Mouse (Mus musculus) intestine, embryonic 16.5 days (tissue): ENCODE data around the gene Rnf169. TPM values are rescaled to one million over a fixed set of nuclear protein-coding genes. Genes with fewer than 3 reads are reported as not detected.

Source experiments
- ATAC-seq: fragments of 200-750 bp; cut with Nextera tagmentation; 2 replicates; pipeline ENCODE4 v1.8.0; 2017; ENCODE audit warnings: moderate TSS enrichment, moderate library complexity
- H3K27ac ChIP-seq: fragments of 300-500 bp; sonication (generic); 2 replicates; pipeline ENCODE4 v1.5.1; 2014; ENCODE audit warnings: mild to moderate bottlenecking, low read length
- H3K27me3 ChIP-seq: fragments of 300-500 bp; sonication (generic); replicated peaks from 2 replicates; pipeline ENCODE4 v1.6.1; 2014; ENCODE audit warnings: low read length, control low read depth, mixed read lengths; ENCODE audit not compliant: control insufficient read depth, insufficient read depth
- H3K36me3 ChIP-seq: fragments of 300-500 bp; sonication (generic); 2 replicates; pipeline ENCODE4 v1.6.1; 2014; ENCODE audit warnings: low read length, control low read depth; ENCODE audit not compliant: control insufficient read depth, insufficient read depth
- H3K4me1 ChIP-seq: fragments of 300-500 bp; sonication (generic); 2 replicates; pipeline ENCODE4 v1.6.1; 2014; ENCODE audit warnings: low read length, control low read depth, mixed read lengths; ENCODE audit not compliant: control insufficient read depth, insufficient read depth
- H3K4me2 ChIP-seq: fragments of 300-500 bp; sonication (generic); 2 replicates; pipeline ENCODE4 v1.6.1; 2014; ENCODE audit warnings: low read depth, low read length, control low read depth
- H3K4me3 ChIP-seq: fragments of 300-500 bp; sonication (generic); 2 replicates; pipeline ENCODE4 v1.5.1; 2014; ENCODE audit warnings: mild to moderate bottlenecking, low read length
- H3K9ac ChIP-seq: fragments of 300-500 bp; sonication (generic); 2 replicates; pipeline ENCODE4 v1.6.1; 2014; ENCODE audit warnings: low read depth, low read length
- H3K9me3 ChIP-seq: fragments of 300-500 bp; sonication (generic); 2 replicates; pipeline ENCODE4 v1.6.1; 2016; ENCODE audit warnings: low read length, control low read depth; ENCODE audit not compliant: control insufficient read depth
- WGBS: fragments of 180-500 bp; shearing (Covaris S2); extraction: QIAGEN DNeasy Blood & Tissue Kit; methylation state at CpG from one replicate; pipeline ENCODE4 v1.1.7; 2014; 5-methylcytosine and 5-hydroxymethylcytosine counted together
- polyA plus RNA-seq: library from polyadenylated mRNA; unstranded; fragments of >200 nt; fragmentation: Nextera tagmentation; extraction: Ambion mirVana; gene quantifications from 2 replicates; pipeline ENCODE4 v1.2.1, GENCODE M21; 2015

The Rnf169 gene
- polyA plus RNA-seq, result 2.6 and 3.1 TPM in 2 replicates

DNA sequence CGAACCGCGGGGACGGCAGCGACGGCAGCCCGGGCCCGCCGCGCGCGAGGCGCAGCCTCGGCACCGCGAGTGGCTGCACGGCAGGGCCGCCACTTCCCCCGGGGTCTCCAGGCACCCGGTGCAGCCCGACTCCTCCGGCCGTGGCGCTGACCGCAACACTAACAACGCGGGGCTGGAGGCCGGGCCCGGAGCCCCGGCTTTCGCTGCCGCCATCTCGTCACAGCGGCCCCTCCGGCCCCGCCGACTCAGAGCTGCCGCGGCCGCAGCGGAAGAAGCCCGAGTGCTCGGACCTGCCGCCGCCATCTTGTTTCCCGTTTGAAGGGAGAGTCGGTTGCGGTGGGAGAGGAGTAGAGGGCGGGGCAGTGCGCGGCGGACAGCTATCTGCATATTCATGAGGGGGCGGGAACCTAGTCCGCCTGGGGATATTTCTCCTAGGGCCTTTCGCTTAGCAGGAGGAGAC, at the start of gene Rnf169:
Rnf169 (minus strand) TSS at position 317 of the 460 bp plus-strand sequence.
- H3K27me3 ChIP-seq, result no peaks in the 10 kb centered on the region
- peak within 1 kb of the TSS; percentile 91 for H3K27ac ChIP-seq
- peaks cover 9% of the 10 kb centered on the region; the same call in 1 of the 2 replicates for H3K4me1 ChIP-seq
- no peaks in the 10 kb centered on the region for H3K9me3 ChIP-seq
- under 1% methylated on average over 55 of the region's 55 CpGs for WGBS
- peak within 1 kb of the TSS; percentile 85 for H3K4me2 ChIP-seq
- peak within 1 kb of the TSS; percentile 100 for H3K4me3 ChIP-seq
- H3K36me3 ChIP-seq, result no peaks in the 10 kb centered on the region
- peak within 1 kb of the TSS; percentile 99 for H3K9ac ChIP-seq
- ATAC-seq, result peak; percentile 96

DNA sequence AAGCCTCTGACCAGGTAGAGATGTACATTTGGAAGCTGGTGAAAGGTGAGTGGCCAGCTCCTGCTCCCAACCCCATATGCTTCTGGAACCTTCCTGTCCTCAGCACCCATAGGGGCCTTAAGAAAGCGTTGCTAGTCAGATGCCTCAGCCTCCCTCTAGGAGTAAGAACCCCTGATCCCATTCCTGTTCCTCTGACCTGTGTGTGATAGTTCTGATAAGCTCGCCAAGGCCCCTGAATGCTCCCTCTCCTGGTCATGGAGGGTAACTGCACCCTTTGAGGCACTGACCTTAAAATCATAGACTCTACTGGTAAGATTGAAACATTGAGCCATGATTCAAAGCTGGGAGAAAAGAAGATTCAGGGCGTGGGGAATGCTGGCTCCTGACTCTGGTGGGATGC, 49.1 kb upstream of the Rnf169 start:
- Histone ChIP-seq H3K27me3 (no peaks in the 10 kb centered on the region), H3K9me3 (no peaks in the 10 kb centered on the region), H3K4me1 (no peaks in the 10 kb centered on the region), H3K4me2 (no peak overlapping the region), H3K27ac (no peak overlapping the region), H3K9ac (no peak overlapping the region), H3K36me3 (no peaks in the 10 kb centered on the region), H3K4me3 (no peak overlapping the region)
- ATAC-seq, result no peak
- 45% methylated on average over 3 of the region's 3 CpGs for WGBS

DNA sequence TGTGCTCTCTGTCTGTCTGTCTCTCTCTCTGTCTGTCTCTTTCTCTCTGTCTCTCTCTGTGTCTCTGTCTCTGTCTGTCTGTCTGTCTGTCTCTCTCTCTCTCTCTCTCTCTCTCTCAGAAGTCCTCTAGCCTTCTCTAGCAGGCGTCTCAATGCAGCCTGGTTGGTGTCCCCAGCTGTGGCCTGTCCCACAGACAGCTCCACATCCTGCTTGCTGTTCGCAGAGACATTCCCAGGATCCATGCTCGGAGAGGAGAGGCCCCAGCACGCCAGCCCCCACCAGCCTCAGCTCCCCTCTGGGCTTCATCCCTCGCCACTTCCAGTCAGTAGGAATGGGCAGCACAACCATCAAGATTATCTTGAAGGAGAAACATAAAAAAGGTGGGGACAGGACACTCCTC, 47.1 kb upstream of the Rnf169 start:
- Histone ChIP-seq H3K4me1 (no peaks in the 10 kb centered on the region), H3K4me2 (no peak overlapping the region), H3K9me3 (no peaks in the 10 kb centered on the region), H3K27ac (no peak overlapping the region), H3K27me3 (no peaks in the 10 kb centered on the region), H3K9ac (no peak overlapping the region), H3K36me3 (no peaks in the 10 kb centered on the region), H3K4me3 (no peak overlapping the region)
- 39% methylated on average over 5 of the region's 5 CpGs for WGBS
- no peak for ATAC-seq

DNA sequence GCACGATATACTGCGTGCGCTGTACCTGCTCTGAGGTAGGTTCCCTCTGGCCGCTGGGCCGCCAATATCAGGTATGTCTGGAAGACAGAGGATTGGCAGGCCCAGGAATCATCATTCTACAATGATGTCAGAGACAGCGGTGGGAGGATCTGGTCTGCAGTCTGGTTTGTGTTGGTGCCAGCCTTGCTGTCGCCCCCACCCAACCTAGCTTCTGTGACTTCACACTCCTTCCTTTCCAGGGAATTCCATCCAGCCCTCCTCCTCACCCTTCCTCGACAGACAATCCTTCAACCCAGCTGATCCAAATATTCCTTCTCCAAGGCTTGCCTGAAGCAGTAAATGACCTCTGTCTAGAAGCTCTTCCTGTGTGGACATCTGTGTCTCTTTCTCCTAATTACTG, 36.8 kb upstream of the Rnf169 start:
- Histone ChIP-seq H3K9me3 (no peaks in the 10 kb centered on the region), H3K4me3 (no peak overlapping the region)

DNA sequence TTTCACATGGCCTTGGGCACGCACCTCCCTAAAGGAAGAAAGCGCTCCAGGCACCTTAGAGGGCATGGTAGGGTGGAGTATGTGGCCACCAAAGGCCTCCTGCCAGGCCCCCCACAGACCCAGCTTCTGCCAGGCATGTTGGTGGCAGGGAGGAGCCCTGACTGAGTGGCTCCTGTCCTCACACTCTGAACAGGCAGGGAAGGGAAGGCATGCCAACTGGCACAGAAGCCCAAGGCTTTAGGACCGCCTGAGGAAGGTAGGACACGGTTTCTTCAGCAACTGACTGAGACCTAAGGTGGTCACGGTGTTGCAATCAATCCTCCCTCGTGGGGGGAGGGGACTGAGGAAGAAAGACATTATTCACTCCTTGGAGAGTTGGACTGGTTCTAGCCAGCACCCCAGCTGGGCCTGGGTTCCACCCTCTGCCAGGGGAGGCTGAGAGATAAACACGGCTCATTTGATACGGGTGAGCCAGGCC, 33.9 kb upstream of the Rnf169 start:
- peaks cover 3% of the 10 kb centered on the region; the same call in 1 of the 2 replicates for H3K27me3 ChIP-seq
- no peak overlapping the region for H3K27ac ChIP-seq
- H3K9me3 ChIP-seq, result no peaks in the 10 kb centered on the region
- no peak overlapping the region for H3K4me2 ChIP-seq
- H3K4me1 ChIP-seq, result no peaks in the 10 kb centered on the region
- ATAC-seq, result no peak
- WGBS, result 63% methylated on average over 8 of the region's 8 CpGs
- no peak overlapping the region for H3K9ac ChIP-seq
- H3K36me3 ChIP-seq, result no peaks in the 10 kb centered on the region
- H3K4me3 ChIP-seq, result no peak overlapping the region

More for the DNA sequence above, 36.8 kb upstream of the Rnf169 start:
- no peak for ATAC-seq
- 88% methylated on average over 8 of the region's 8 CpGs for whole genome bisulfite sequencing
- Histone ChIP-seq H3K9ac (no peak overlapping the region), H3K36me3 (no peaks in the 10 kb centered on the region), H3K27ac (no peak overlapping the region), H3K4me1 (no peaks in the 10 kb centered on the region), H3K4me2 (no peak overlapping the region), H3K27me3 (no peaks in the 10 kb centered on the region)

DNA sequence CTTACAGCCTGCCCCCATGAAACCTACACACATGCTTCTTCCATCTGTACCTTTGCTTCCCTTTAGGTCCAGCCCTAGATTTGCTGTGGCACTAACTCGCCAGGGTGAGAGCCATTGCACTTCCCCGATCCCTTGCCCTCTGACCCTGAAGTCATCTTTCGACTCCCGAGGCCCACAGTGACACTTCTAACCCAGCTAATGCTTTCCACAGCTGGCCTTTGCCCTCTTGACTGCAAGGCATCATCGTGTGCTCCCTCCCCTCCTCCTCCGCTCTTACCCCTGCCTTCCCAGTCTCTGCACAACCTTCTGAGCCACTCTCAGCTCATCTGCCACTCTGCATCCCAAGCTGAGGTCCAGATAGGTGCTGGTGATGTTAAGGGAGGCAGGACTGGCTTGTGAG, 32.3 kb upstream of the Rnf169 start:
- no peaks in the 10 kb centered on the region for H3K36me3 ChIP-seq

DNA sequence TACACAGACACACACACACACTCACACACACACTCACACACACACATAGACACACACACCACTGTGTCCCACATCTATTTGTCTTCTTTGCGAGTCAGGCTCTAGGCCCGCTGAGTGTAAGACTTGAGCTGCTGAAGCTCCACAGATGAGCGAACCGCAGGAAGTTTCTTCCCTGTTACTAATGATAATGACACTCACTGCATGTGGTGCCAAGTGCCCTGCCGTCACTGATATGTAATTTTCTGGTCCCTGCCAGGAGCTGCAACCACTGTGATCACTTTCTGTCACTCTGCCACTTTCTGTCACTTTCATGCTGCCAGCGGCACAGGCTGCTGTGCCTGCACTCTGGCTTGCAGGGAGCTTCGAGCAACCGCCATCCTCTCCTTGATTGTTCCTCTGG, 31.8 kb upstream of the Rnf169 start:
- no peak overlapping the region for H3K27ac ChIP-seq
- no peaks in the 10 kb centered on the region for H3K4me1 ChIP-seq
- 63% methylated on average over 8 of the region's 8 CpGs for WGBS

More for the DNA sequence above, 32.3 kb upstream of the Rnf169 start:
- Histone ChIP-seq H3K4me1 (no peaks in the 10 kb centered on the region), H3K9ac (no peak overlapping the region), H3K27me3 (peaks cover 18% of the 10 kb centered on the region; the same call in 1 of the 2 replicates), H3K4me3 (no peak overlapping the region), H3K4me2 (no peak overlapping the region), H3K9me3 (no peaks in the 10 kb centered on the region), H3K27ac (no peak overlapping the region)
- no peak for ATAC-seq
- 38% methylated on average over 6 of the region's 6 CpGs for WGBS

DNA sequence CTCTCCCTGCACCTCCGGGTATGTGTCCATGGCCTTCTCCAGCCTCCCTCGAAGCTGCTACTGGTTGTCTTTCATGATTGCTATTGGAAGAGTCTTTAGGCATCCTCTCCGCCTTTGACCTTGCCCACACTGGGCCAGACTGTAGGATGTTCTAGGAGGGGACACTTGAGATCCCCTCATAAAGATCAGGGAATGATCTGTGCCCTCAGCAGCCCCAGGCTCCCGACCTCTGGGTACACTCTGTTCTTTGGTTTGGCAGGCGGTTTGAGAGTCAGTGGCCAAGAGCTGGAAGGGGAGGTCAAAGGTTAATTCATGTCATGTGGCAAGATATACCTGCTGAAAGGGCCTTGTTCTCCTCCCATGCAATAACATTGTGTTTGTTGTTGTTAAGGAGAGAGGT, 30.5 kb upstream of the Rnf169 start:
- no peaks in the 10 kb centered on the region for H3K9me3 ChIP-seq

More for the DNA sequence above, 31.8 kb upstream of the Rnf169 start:
- Histone ChIP-seq H3K4me2 (no peak overlapping the region), H3K4me3 (no peak overlapping the region), H3K9ac (no peak overlapping the region), H3K36me3 (no peaks in the 10 kb centered on the region), H3K9me3 (no peaks in the 10 kb centered on the region), H3K27me3 (peaks cover 20% of the 10 kb centered on the region; the same call in 1 of the 2 replicates)
- no peak for ATAC-seq

DNA sequence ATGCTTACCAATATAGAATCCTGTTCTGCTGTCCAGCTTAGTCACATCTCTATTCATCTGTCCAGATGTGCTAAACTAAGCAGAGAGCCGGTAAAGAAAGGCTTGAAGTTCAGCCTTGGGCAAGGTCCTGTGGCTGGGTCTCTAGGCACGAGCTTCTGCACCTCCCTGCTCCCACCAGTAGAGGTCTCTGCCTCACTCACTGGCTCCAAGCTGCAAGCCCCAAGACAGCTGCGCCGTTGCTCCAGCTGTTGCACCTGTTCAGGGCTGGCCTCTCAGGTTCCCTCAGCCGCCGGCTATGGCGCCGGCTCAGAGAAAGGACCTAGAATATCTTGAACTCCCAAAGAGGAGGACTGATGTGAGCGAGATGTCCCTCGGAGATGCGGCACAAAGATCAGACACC, 29.4 kb upstream of the Rnf169 start:
- no peak overlapping the region for H3K27ac ChIP-seq
- 12% methylated on average over 11 of the region's 11 CpGs for WGBS
- H3K4me2 ChIP-seq, result no peak overlapping the region
- H3K36me3 ChIP-seq, result no peaks in the 10 kb centered on the region
- H3K4me3 ChIP-seq, result no peak overlapping the region
- H3K9me3 ChIP-seq, result no peaks in the 10 kb centered on the region
- ATAC-seq, result peak; percentile 71
- peaks cover 32% of the 10 kb centered on the region for H3K27me3 ChIP-seq
- H3K4me1 ChIP-seq, result 0 out of 2 replicates have a peak, but pooled peaks cover 3% of the 10 kb centered on the region
- H3K9ac ChIP-seq, result no peak overlapping the region

More for the DNA sequence above, 30.5 kb upstream of the Rnf169 start:
- 44% methylated on average over 5 of the region's 5 CpGs for WGBS
- Histone ChIP-seq H3K4me1 (0 out of 2 replicates have a peak, but pooled peaks cover under 1% of the 10 kb centered on the region), H3K27me3 (peaks cover 25% of the 10 kb centered on the region), H3K27ac (no peak overlapping the region), H3K4me3 (no peak overlapping the region), H3K36me3 (no peaks in the 10 kb centered on the region), H3K4me2 (no peak overlapping the region), H3K9ac (no peak overlapping the region)
- ATAC-seq, result no peak

DNA sequence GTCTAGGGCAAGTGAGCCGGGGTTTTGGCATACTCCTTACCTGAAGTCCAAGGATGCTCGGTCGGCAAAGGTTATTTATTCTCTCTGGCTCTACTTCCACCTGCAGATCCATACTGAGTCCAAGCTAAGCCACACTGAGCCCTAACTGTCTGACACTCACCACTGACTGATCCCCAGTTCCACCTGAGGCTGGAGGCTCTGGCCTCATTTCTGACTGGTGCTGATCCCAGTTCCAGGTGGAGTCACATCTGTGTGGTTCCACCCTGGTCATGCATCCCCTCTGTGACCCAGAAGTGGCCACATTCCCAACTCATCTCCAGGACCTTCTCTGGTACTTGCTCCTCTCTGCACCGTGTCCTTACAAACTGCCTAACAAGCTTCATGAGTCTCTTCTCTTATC, 28.5 kb upstream of the Rnf169 start:
- H3K27me3 ChIP-seq, result peaks cover 39% of the 10 kb centered on the region
- H3K4me1 ChIP-seq, result 0 out of 2 replicates have a peak, but pooled peaks cover 3% of the 10 kb centered on the region
- H3K36me3 ChIP-seq, result no peaks in the 10 kb centered on the region
- 90% methylated on average over 4 of the region's 4 CpGs for WGBS
- no peak overlapping the region for H3K9ac ChIP-seq
- H3K4me3 ChIP-seq, result no peak overlapping the region
- no peak overlapping the region for H3K4me2 ChIP-seq
- no peak overlapping the region for H3K27ac ChIP-seq
- no peak for ATAC-seq
- H3K9me3 ChIP-seq, result no peaks in the 10 kb centered on the region
